Mouse (Mus musculus) midbrain, postnatal 0 days (tissue): ENCODE measurements around the gene Rbpj. TPM values are rescaled to one million over a fixed set of nuclear protein-coding genes. Genes with fewer than 3 reads are reported as not detected.

Experiments
- ATAC-seq: fragments of 200-750 bp; cut with Nextera tagmentation; 2 replicates; pipeline ENCODE4 v1.8.0; 2017; ENCODE audit warnings: moderate number of reproducible peaks, mild to moderate bottlenecking, moderate TSS enrichment, moderate library complexity; ENCODE audit not compliant: low FRiP score
- DNase-seq: peaks from one replicate; pipeline ENCODE4 v3.0.0-alpha.2; 2015; ENCODE audit warnings: low spot score
- H3K27ac ChIP-seq: fragments of 300-500 bp; sonication (generic); 2 replicates; pipeline ENCODE4 v1.5.1; 2014; ENCODE audit warnings: low read depth, mild to moderate bottlenecking, low read length, mixed read lengths
- H3K27me3 ChIP-seq: fragments of 300-500 bp; sonication (generic); 2 replicates; pipeline ENCODE4 v1.6.1; 2014; ENCODE audit warnings: low read length, control low read depth, mixed read lengths; ENCODE audit not compliant: insufficient read depth
- H3K36me3 ChIP-seq: fragments of 300-500 bp; sonication (generic); 2 replicates; pipeline ENCODE4 v1.6.1; 2014; ENCODE audit warnings: low read length, control low read depth, mixed read lengths; ENCODE audit not compliant: insufficient read depth
- H3K4me1 ChIP-seq: fragments of 300-500 bp; sonication (generic); 2 replicates; pipeline ENCODE4 v1.6.1; 2014; ENCODE audit warnings: mild to moderate bottlenecking, control low read depth, antibody characterized with exemption, low read length, mixed read lengths; ENCODE audit not compliant: insufficient read depth
- H3K4me2 ChIP-seq: fragments of 300-500 bp; sonication (generic); 2 replicates; pipeline ENCODE4 v1.6.1; 2014; ENCODE audit warnings: low read depth, mild to moderate bottlenecking, low read length, mixed read lengths; ENCODE audit not compliant: poor library complexity, severe bottlenecking
- H3K4me3 ChIP-seq: fragments of 300-500 bp; sonication (generic); 2 replicates; pipeline ENCODE4 v1.5.1; 2014; ENCODE audit warnings: low read depth, mild to moderate bottlenecking, low read length, moderate library complexity
- H3K9ac ChIP-seq: fragments of 300-500 bp; sonication (generic); replicated peaks from 2 replicates; pipeline ENCODE4 v1.6.1; 2014; ENCODE audit warnings: mild to moderate bottlenecking, low read length, moderate library complexity, mixed read lengths; ENCODE audit not compliant: poor library complexity, severe bottlenecking
- H3K9me3 ChIP-seq: fragments of 300-500 bp; sonication (generic); 2 replicates; pipeline ENCODE4 v1.6.1; 2016; ENCODE audit warnings: low read length, control low read depth
- CTCF ChIP-seq: IDR thresholded peaks from 2 replicates; pipeline ENCODE4 v1.5.1; 2016; ENCODE audit warnings: antibody characterized with exemption, mild to moderate bottlenecking
- WGBS: fragments of 180-500 bp; shearing (Covaris S2); extraction: QIAGEN DNeasy Blood & Tissue Kit; methylation state at CpG from one replicate; pipeline ENCODE4 v1.1.7; 2014; 5-methylcytosine and 5-hydroxymethylcytosine counted together
- polyA plus RNA-seq: library from polyadenylated mRNA; unstranded; fragments of >200 nt; fragmentation: Nextera tagmentation; extraction: Ambion mirVana; gene quantifications from 2 replicates; pipeline ENCODE4 v1.2.1, GENCODE M21; 2015
- total RNA-seq: library from RNA; depleted of rRNA; stranded (reverse); fragments of >200 nt; gene quantifications from 2 replicates; pipeline ENCODE4 v1.2.3, GENCODE M21; 2014

The Rbpj gene
- total and polyA plus RNA-seq, 2 experiments from 2014 or later, result 14.8 to 21.0 TPM

GRCm38 (mm10) chr5:53509927-53510326 is 44.0 kb downstream of the Rbpj start:
- 94% methylated on average over 2 of the region's 2 CpGs for WGBS
- Histone ChIP-seq H3K4me1 (no peaks in the 10 kb centered on the region), H3K4me3 (no peak overlapping the region), H3K27me3 (no peaks in the 10 kb centered on the region), H3K36me3 (no peaks in the 10 kb centered on the region), H3K9me3 (no peaks in the 10 kb centered on the region), H3K4me2 (no peak overlapping the region), H3K9ac (no peak overlapping the region), H3K27ac (no peak overlapping the region)
- no peak for TF ChIP-seq CTCF
- ATAC-seq (no peak), DNase-seq (no peak)

DNA sequence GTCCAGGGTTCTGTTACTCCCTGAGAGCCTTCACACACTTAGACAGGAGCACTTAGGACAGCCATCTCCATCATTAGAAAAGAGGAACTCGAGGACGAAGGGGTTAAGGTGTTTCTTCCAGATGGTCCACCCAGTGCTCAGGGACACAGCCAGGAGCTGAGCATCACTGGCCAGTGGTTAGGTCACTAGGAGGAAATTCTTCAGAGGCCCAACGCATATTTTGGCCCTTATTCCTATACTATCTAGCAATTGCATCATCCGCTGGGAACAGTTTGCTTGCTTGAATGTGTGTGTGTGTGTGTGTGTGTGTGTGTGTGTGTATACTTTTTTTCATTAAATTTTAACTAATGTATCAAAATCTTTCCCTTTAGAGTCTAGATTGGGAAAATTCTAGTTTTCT is 45.5 kb downstream of the Rbpj start:
- WGBS, result 92% methylated on average over 4 of the region's 4 CpGs
- H3K9ac ChIP-seq, result no peak overlapping the region
- ATAC-seq (no peak), DNase-seq (no peak)
- H3K4me1 ChIP-seq, result no peaks in the 10 kb centered on the region
- H3K27me3 ChIP-seq, result no peaks in the 10 kb centered on the region
- TF ChIP-seq CTCF, result no peak
- H3K9me3 ChIP-seq, result no peaks in the 10 kb centered on the region
- no peak overlapping the region for H3K27ac ChIP-seq
- no peak overlapping the region for H3K4me2 ChIP-seq
- no peak overlapping the region for H3K4me3 ChIP-seq
- no peaks in the 10 kb centered on the region for H3K36me3 ChIP-seq

DNA sequence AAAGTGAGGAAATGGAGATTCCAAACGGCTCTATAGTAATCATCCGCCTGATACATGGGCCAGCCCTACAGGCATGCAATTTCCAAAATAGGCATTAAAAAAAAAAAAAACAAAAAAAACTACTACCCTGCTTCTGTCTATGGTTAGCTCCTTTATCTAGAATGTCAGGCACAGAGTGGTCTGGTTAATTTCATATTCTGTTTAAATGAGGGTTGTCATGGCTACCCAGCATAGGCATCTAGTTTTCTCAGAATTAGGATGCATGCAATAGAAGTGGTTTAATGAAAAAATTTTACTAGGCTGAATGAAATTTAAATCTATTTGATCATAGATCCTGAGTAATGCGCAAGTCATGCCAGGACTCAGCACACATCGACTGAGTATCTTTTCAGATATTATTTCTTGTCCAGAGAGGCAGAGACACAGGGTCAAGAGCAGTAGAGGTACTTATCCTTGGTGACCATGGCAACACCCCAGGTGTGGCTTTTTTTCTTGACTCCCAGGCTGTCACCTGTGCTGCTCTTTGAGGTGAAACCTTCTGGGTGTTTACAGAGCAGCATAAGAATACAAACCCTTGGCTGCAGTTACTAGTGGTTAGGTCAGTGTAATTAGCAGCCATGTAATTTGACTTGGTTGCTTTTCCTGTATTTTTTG is 49.1 kb downstream of the Rbpj start:
- WGBS, result 54% methylated on average over 4 of the region's 4 CpGs
- Histone ChIP-seq H3K9ac (no peak overlapping the region), H3K9me3 (no peaks in the 10 kb centered on the region), H3K27ac (no peak overlapping the region), H3K4me1 (no peaks in the 10 kb centered on the region), H3K36me3 (no peaks in the 10 kb centered on the region), H3K4me2 (no peak overlapping the region), H3K27me3 (no peaks in the 10 kb centered on the region), H3K4me3 (no peak overlapping the region)
- peak; percentile 49; the same call in 1 of the 2 replicates for ATAC-seq
- DNase-seq, result no peak
- TF ChIP-seq CTCF, result no peak

DNA sequence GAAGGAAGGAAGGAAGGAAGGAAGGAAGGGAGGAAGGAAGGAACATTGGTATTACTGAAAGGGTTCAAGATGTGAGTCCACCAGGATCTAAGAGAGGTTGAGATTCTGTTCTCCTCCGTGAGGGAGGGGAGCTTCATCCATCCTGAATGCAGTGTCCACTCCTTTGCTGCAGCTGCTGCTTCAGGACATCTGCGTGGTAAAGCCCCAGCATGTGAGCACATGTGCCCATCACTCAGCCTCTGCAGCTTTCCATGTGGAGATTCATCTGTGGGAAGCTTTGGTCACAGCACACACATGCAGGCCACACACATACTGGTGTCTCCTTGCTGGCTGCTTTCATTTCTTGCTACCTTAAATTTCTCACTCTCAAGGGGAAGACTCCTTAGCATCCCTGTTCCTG is 50.5 kb downstream of the Rbpj start:
- TF ChIP-seq CTCF, result no peak
- Histone ChIP-seq H3K4me3 (no peak overlapping the region), H3K27me3 (no peaks in the 10 kb centered on the region), H3K4me1 (no peaks in the 10 kb centered on the region), H3K27ac (no peak overlapping the region), H3K36me3 (no peaks in the 10 kb centered on the region), H3K9me3 (no peaks in the 10 kb centered on the region), H3K4me2 (no peak overlapping the region), H3K9ac (no peak overlapping the region)
- ATAC-seq, result no peak
- no peak for DNase-seq
- 79% methylated on average over 2 of the region's 2 CpGs for WGBS

- 72% methylated on average over 8 of the region's 8 CpGs for WGBS
- no peaks in the 10 kb centered on the region for H3K27me3 ChIP-seq
Observed at GRCm38 (mm10) chr5:53517802-53518201, 51.9 kb downstream of the Rbpj start.

GRCm38 (mm10) chr5:53519131-53519530 is 53.2 kb downstream of the Rbpj start:
- no peak overlapping the region for H3K9ac ChIP-seq
- no peak overlapping the region for H3K4me2 ChIP-seq
- H3K9me3 ChIP-seq, result no peaks in the 10 kb centered on the region
- no peak overlapping the region for H3K27ac ChIP-seq
- no peak for TF ChIP-seq CTCF
- WGBS, result 35% methylated on average over 4 of the region's 4 CpGs
- no peak for ATAC-seq
- no peak for DNase-seq
- no peaks in the 10 kb centered on the region; the same call in 1 of the 2 replicates for H3K4me1 ChIP-seq
- no peaks in the 10 kb centered on the region for H3K36me3 ChIP-seq
- no peak overlapping the region for H3K4me3 ChIP-seq
- no peaks in the 10 kb centered on the region for H3K27me3 ChIP-seq

More at GRCm38 (mm10) chr5:53517802-53518201, 51.9 kb downstream of the Rbpj start:
- ATAC-seq (no peak), DNase-seq (no peak)
- no peak overlapping the region for H3K4me2 ChIP-seq
- no peak for TF ChIP-seq CTCF
- no peaks in the 10 kb centered on the region for H3K36me3 ChIP-seq
- no peak overlapping the region for H3K9ac ChIP-seq
- no peak overlapping the region for H3K27ac ChIP-seq
- H3K9me3 ChIP-seq, result no peaks in the 10 kb centered on the region
- H3K4me3 ChIP-seq, result no peak overlapping the region
- H3K4me1 ChIP-seq, result no peaks in the 10 kb centered on the region
